Mouse (Mus musculus): ENCODE measurements around the gene Phactr2. TPM values are rescaled to one million over a fixed set of nuclear protein-coding genes. Genes with fewer than 3 reads are reported as not detected.

Gene Phactr2
- polyA plus RNA-seq, 1 experiment from 2014 or later: 7.2 TPM

DNA sequence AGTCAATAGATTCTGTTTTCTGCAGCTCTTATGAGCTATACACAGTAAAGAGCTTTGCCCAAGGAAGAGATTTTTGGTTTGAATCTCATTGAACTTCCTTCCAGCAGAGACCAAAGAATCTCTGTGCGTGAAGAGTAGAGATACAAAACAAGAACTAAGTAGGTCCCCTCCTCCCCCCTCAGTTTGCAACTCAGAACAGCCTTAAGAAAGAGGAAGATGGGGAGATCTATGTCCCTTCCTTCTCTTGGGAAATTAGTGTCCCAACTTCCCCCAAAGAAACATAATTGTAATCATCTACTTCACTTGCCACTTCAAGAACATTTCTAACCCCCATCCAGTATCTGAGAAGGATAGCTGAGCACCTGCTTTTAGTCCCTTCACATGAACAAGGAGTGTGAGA lies 200.5 kb downstream of the Phactr2 start:
- Histone ChIP-seq H3K27me3 (replicated peaks; ENCODE audit: control insufficient read depth, insufficient read depth, low read length) (no peaks in the 10 kb centered on the region), H3K9ac (ENCODE audit: low read length) (no peak overlapping the region), H3K9me3 (replicated peaks; ENCODE audit: control insufficient read depth, low read length) (no peaks in the 10 kb centered on the region), H3K4me2 (ENCODE audit: low read length) (no peak overlapping the region), H3K36me3 (ENCODE audit: control insufficient read depth, insufficient read depth, low read length) (no peaks in the 10 kb centered on the region), H3K4me3 (ENCODE audit: low read depth, low read length) (no peak overlapping the region), H3K27ac (ENCODE audit: low read depth, low read length) (no peak overlapping the region), H3K4me1 (ENCODE audit: control insufficient read depth, insufficient read depth, low read length) (no peaks in the 10 kb centered on the region)
- WGBS: 83% methylated on average over 1 of the region's 1 CpGs
- DNase-seq (ENCODE audit: low spot score) (no peak), ATAC-seq (no peak)

DNA sequence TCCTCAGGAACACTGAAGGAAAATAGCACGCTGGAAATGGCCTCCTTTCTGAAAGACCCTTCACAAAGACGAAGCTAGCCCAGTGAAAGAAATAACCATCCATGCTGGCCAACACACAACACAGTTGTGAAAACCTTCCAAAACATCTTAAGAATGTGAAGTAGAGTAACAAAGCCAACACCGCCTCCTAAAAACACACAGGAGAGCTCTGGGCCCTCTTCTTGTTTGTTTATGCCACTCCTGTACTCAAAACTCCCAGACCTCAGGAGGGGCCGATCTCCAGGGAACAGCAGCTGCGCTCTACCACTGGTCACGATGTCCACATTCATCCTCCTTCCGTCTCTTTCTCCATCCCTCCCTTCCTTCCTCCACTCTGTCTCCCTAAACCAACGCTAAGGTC lies 202.5 kb downstream of the Phactr2 start:
- DNase-seq (ENCODE audit: low spot score): no peak
- Histone ChIP-seq H3K9ac (ENCODE audit: low read length) (no peak overlapping the region), H3K27ac (ENCODE audit: low read depth, low read length) (no peak overlapping the region), H3K4me3 (ENCODE audit: low read depth, low read length) (no peak overlapping the region), H3K4me1 (ENCODE audit: control insufficient read depth, insufficient read depth, low read length) (no peaks in the 10 kb centered on the region), H3K4me2 (ENCODE audit: low read length) (no peak overlapping the region), H3K27me3 (replicated peaks; ENCODE audit: control insufficient read depth, insufficient read depth, low read length) (no peaks in the 10 kb centered on the region), H3K36me3 (ENCODE audit: control insufficient read depth, insufficient read depth, low read length) (no peaks in the 10 kb centered on the region), H3K9me3 (replicated peaks; ENCODE audit: control insufficient read depth, low read length) (no peaks in the 10 kb centered on the region)
- no peak for ATAC-seq
- 94% methylated on average over 8 of the region's 8 CpGs for WGBS

DNA sequence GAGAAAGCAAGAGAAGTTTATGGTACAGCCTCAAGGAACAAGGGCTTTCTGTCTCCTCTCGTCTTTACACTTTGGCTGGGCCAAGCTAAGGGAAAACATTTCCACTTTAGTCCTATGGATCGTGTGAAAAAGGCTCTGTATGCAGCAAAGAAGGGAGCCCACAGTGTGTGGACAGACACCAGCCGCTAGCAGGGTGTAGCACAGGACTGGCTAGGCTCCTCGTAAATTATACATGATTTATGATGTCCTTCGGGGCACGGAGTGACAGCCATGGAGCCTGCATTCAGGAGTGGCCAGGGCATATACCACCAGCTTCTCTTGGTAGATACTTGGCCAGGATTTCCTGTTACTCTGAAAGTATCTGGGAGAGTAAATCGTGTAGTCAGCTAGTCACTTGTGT lies 203.1 kb downstream of the Phactr2 start:
- no peaks in the 10 kb centered on the region for H3K4me1 ChIP-seq (ENCODE audit: control insufficient read depth, insufficient read depth, low read length)
- 89% methylated on average over 7 of the region's 7 CpGs for WGBS
- H3K9me3 ChIP-seq (replicated peaks; ENCODE audit: control insufficient read depth, low read length): no peaks in the 10 kb centered on the region
- ATAC-seq: no peak
- no peak overlapping the region for H3K9ac ChIP-seq (ENCODE audit: low read length)
- H3K4me2 ChIP-seq (ENCODE audit: low read length): no peak overlapping the region
- no peak overlapping the region for H3K27ac ChIP-seq (ENCODE audit: low read depth, low read length)
- no peak for DNase-seq (ENCODE audit: low spot score)
- no peaks in the 10 kb centered on the region for H3K36me3 ChIP-seq (ENCODE audit: control insufficient read depth, insufficient read depth, low read length)
- H3K4me3 ChIP-seq (ENCODE audit: low read depth, low read length): no peak overlapping the region
- no peaks in the 10 kb centered on the region for H3K27me3 ChIP-seq (replicated peaks; ENCODE audit: control insufficient read depth, insufficient read depth, low read length)

DNA sequence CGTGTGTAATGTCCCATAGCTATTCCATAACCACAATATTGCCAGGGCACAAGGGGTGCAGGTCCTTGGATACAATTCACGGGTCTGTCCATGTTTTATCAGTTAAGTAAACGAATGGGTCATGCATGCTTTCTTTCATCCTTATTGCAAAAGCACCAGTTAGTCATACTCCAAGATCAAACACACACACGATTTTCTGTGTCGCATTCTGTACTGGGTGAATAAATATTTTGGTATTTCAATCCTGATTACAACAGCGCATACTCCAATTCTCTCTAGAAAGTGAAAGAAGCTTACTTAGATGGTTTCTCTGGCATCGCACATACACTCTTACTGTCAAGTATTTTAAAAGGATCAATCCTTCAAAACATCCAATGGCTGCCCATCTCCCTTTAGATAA lies 203.9 kb downstream of the Phactr2 start:
- H3K4me3 ChIP-seq (ENCODE audit: low read depth, low read length): no peak overlapping the region
- no peaks in the 10 kb centered on the region for H3K27me3 ChIP-seq (replicated peaks; ENCODE audit: control insufficient read depth, insufficient read depth, low read length)
- no peaks in the 10 kb centered on the region for H3K4me1 ChIP-seq (ENCODE audit: control insufficient read depth, insufficient read depth, low read length)
- ATAC-seq: no peak
- no peak overlapping the region for H3K9ac ChIP-seq (ENCODE audit: low read length)
- H3K4me2 ChIP-seq (ENCODE audit: low read length): no peak overlapping the region
- no peaks in the 10 kb centered on the region for H3K9me3 ChIP-seq (replicated peaks; ENCODE audit: control insufficient read depth, low read length)
- no peak overlapping the region for H3K27ac ChIP-seq (ENCODE audit: low read depth, low read length)
- H3K36me3 ChIP-seq (ENCODE audit: control insufficient read depth, insufficient read depth, low read length): no peaks in the 10 kb centered on the region
- no peak for DNase-seq (ENCODE audit: low spot score)
- 95% methylated on average over 7 of the region's 7 CpGs for WGBS

DNA sequence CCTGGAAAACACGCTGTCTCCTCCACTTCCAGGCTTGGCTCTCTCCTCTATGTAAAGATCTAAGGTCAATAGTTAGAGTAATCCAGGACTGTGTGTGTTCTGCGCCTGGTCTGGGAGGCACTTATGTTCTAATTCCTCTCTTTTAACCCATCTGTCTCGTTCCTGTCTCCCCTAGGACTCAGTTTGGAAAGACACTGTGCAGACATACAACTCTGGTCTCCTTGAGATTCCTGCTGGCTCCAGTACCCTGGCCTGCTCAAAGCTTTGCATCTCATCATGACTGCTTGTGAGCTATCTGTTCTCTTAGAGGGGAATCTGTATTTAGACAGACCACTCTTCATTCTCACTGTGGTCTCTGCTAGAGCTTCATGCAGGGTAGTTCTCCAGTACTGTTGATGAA lies 215.0 kb downstream of the Phactr2 start:
- Histone ChIP-seq H3K36me3 (ENCODE audit: control insufficient read depth, insufficient read depth, low read length) (no peaks in the 10 kb centered on the region), H3K4me1 (ENCODE audit: control insufficient read depth, insufficient read depth, low read length) (no peaks in the 10 kb centered on the region), H3K4me3 (ENCODE audit: low read depth, low read length) (no peak overlapping the region), H3K9me3 (replicated peaks; ENCODE audit: control insufficient read depth, low read length) (no peaks in the 10 kb centered on the region), H3K4me2 (ENCODE audit: low read length) (no peak overlapping the region), H3K27ac (ENCODE audit: low read depth, low read length) (no peak overlapping the region), H3K9ac (ENCODE audit: low read length) (no peak overlapping the region), H3K27me3 (replicated peaks; ENCODE audit: control insufficient read depth, insufficient read depth, low read length) (no peaks in the 10 kb centered on the region)
- DNase-seq (ENCODE audit: low spot score): no peak
- ATAC-seq: no peak
- 93% methylated on average over 3 of the region's 3 CpGs for WGBS

DNA sequence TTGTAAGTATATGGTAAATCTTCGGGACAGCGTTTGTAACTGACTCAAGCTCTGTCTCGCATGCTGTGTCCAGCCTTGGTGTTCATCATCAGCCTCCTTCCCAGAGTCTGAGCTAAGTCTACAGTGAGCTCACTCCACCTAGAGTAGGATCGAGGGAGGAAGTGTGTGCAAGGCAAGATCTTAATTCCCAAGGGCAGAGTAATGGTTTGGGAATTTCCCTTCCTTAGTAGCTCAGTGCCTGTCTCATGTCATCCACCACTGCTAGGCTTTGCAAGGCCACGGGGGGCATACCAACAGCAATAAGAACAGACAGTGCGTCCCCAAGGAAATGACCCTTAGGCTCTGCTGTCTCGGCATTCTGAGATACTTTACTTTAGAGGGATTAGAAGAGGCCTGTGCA lies 218.0 kb downstream of the Phactr2 start:
- WGBS: 76% methylated on average over 7 of the region's 7 CpGs
- DNase-seq (ENCODE audit: low spot score): no peak
- Histone ChIP-seq H3K27ac (ENCODE audit: low read depth, low read length) (no peak overlapping the region), H3K4me2 (ENCODE audit: low read length) (no peak overlapping the region), H3K9ac (ENCODE audit: low read length) (no peak overlapping the region), H3K27me3 (replicated peaks; ENCODE audit: control insufficient read depth, insufficient read depth, low read length) (no peaks in the 10 kb centered on the region), H3K36me3 (ENCODE audit: control insufficient read depth, insufficient read depth, low read length) (no peaks in the 10 kb centered on the region), H3K4me3 (ENCODE audit: low read depth, low read length) (no peak overlapping the region), H3K9me3 (replicated peaks; ENCODE audit: control insufficient read depth, low read length) (no peaks in the 10 kb centered on the region), H3K4me1 (ENCODE audit: control insufficient read depth, insufficient read depth, low read length) (0 out of 2 replicates have a peak, but pooled peaks cover 2% of the 10 kb centered on the region)
- ATAC-seq: no peak

DNA sequence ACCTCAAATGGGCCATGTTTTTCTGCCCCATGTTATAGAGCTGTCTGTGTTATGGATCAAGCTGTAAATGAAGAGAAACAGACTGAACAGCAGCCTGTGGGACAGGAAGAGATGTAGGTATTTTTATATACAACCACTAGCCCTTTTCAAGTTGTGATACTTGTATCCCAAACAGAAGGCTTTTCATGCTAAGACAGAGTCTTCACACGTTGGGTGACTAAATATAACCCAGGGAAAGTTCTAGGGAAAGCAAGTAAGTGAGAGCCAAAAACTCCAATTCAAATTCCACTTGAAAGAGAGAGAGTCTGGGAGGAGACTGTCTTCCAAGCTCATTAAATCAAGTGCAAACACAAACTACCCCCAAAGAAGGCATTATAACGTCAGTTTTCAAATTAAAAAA lies 223.9 kb downstream of the Phactr2 start:
- no peak overlapping the region for H3K27ac ChIP-seq (ENCODE audit: low read depth, low read length)
- no peak overlapping the region for H3K4me2 ChIP-seq (ENCODE audit: low read length)
- ATAC-seq (no peak), DNase-seq (ENCODE audit: low spot score) (no peak)
- 52% methylated on average over 2 of the region's 2 CpGs for WGBS
- H3K27me3 ChIP-seq (replicated peaks; ENCODE audit: control insufficient read depth, insufficient read depth, low read length): no peaks in the 10 kb centered on the region
- no peak overlapping the region for H3K4me3 ChIP-seq (ENCODE audit: low read depth, low read length)
- H3K9ac ChIP-seq (ENCODE audit: low read length): no peak overlapping the region
- 0 out of 2 replicates have a peak, but pooled peaks cover 2% of the 10 kb centered on the region for H3K4me1 ChIP-seq (ENCODE audit: control insufficient read depth, insufficient read depth, low read length)
- no peaks in the 10 kb centered on the region for H3K9me3 ChIP-seq (replicated peaks; ENCODE audit: control insufficient read depth, low read length)
- H3K36me3 ChIP-seq (ENCODE audit: control insufficient read depth, insufficient read depth, low read length): no peaks in the 10 kb centered on the region

DNA sequence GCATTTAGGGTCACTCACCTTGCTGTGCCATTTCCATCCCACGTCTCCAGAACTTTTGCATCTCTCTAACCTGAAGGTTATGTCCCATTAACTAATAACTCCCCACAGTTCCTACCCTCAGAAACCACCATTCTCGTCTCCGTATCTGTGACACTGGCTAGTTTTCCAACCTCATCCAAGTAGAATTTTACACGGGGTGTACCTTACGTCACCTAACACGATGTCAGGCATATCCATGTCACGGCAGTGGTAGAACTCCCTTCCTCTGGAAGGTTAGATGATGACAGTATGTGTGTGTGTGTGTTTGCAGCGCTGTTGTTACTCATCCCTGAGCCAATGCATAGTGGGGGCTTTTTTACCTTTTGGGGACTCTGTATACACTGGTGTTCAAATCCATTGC lies 225.1 kb downstream of the Phactr2 start:
- no peak overlapping the region for H3K4me3 ChIP-seq (ENCODE audit: low read depth, low read length)
- no peak overlapping the region for H3K9ac ChIP-seq (ENCODE audit: low read length)
- no peaks in the 10 kb centered on the region for H3K27me3 ChIP-seq (replicated peaks; ENCODE audit: control insufficient read depth, insufficient read depth, low read length)
- no peaks in the 10 kb centered on the region for H3K36me3 ChIP-seq (ENCODE audit: control insufficient read depth, insufficient read depth, low read length)
- no peaks in the 10 kb centered on the region for H3K9me3 ChIP-seq (replicated peaks; ENCODE audit: control insufficient read depth, low read length)
- H3K27ac ChIP-seq (ENCODE audit: low read depth, low read length): no peak overlapping the region
- H3K4me1 ChIP-seq (ENCODE audit: control insufficient read depth, insufficient read depth, low read length): 0 out of 2 replicates have a peak, but pooled peaks cover 2% of the 10 kb centered on the region
- 93% methylated on average over 8 of the region's 8 CpGs for WGBS
- ATAC-seq (no peak), DNase-seq (ENCODE audit: low spot score) (no peak)
- H3K4me2 ChIP-seq (ENCODE audit: low read length): no peak overlapping the region

DNA sequence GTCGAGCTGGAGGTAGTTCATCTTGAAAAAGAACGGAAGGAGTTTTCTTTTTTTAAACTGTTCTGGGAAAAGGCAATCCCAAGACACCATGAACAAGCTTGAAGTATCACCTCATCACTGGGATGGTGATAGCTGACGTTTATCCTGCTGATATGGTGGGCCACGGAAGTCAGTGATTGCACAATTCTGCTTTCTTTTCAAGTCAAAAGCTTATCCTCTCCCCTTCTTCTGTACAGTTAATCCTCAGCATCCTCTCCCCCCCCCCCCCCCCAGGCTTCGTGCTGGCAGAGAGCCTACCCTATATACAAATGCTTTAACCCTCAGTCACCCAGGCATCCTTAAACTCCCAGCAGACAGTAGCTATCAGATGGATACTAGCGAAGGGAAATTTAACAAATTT lies 228.5 kb downstream of the Phactr2 start:
- ATAC-seq (no peak), DNase-seq (ENCODE audit: low spot score) (no peak)
- Histone ChIP-seq H3K9me3 (replicated peaks; ENCODE audit: control insufficient read depth, low read length) (no peaks in the 10 kb centered on the region), H3K36me3 (ENCODE audit: control insufficient read depth, insufficient read depth, low read length) (no peaks in the 10 kb centered on the region), H3K9ac (ENCODE audit: low read length) (no peak overlapping the region), H3K4me3 (ENCODE audit: low read depth, low read length) (no peak overlapping the region), H3K27ac (ENCODE audit: low read depth, low read length) (no peak overlapping the region), H3K4me2 (ENCODE audit: low read length) (no peak overlapping the region), H3K27me3 (replicated peaks; ENCODE audit: control insufficient read depth, insufficient read depth, low read length) (no peaks in the 10 kb centered on the region), H3K4me1 (ENCODE audit: control insufficient read depth, insufficient read depth, low read length) (no peaks in the 10 kb centered on the region)
- 51% methylated on average over 6 of the region's 6 CpGs for WGBS

Data from forebrain, embryonic 14.5 days (tissue).